Mouse (Mus musculus) ES-Bruce4 (cell line): Measurements from ENCODE around the gene H2al1b.

ENCODE experiments used
- EP300 ChIP-seq: IDR thresholded peaks from 2 replicates; pipeline ENCODE4 v1.6.1; 2011; ENCODE audit warnings: low read depth, low read length; ENCODE audit not compliant: insufficient read depth
- POLR2A ChIP-seq: IDR thresholded peaks from one replicate; pipeline ENCODE4 v1.8.1; 2011; ENCODE audit warnings: low read length; ENCODE audit not compliant: insufficient read depth

GRCm38 (mm10) chrX:11254521-11255207 lies 47.6 kb upstream of the H2al1b start:
- TF ChIP-seq POLR2A (no peak), EP300 (no peak)
